Mouse (Mus musculus): ENCODE results near the gene Taf1c. TPM values are rescaled to one million over a fixed set of nuclear protein-coding genes. Genes with fewer than 3 reads are reported as not detected.

Taf1c gene
- polyA plus RNA-seq (2015; fragmentation: Nextera tagmentation; extraction: Ambion mirVana): 2.4 and 2.7 TPM in 2 replicates

DNA sequence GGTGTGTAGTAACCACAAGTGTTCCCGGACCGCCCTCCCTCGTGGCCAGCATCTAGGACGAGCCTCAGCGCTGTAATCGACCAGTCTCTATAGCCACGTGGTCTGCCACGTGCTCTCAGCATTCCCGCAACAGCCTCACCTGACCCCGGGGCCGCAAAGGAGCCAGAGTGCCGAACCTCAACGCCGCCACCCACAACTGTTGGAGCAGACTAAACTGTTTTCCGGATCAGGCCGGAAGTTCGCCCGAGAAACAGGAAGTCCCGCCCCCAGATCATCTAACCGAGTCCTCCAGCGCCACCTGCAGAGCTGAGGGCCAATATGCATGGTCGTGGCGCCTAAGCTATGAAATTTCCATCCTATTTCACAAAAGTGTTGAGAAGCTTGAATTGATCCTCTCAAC is at the start of gene Taf1c:
Taf1c (minus strand) TSS at position 227 of the 400 bp plus-strand sequence.
- peak; percentile 95 for ATAC-seq
- TF ChIP-seq EP300 (IDR thresholded peaks at IDR 0.05; ENCODE audit: low read depth) (peak; percentile 65; the same call in 1 of the 2 replicates), CTCF (IDR thresholded peaks at IDR 0.05; ENCODE audit: low read depth) (peak; percentile 97)
- H3K4me1 ChIP-seq (ENCODE audit: insufficient read depth): peaks cover 11% of the 10 kb centered on the region
- DNase-seq: peak; percentile 96
- H3K4me2 ChIP-seq (ENCODE audit: low read depth, low read length): peak within 1 kb of the TSS; percentile 89
- H3K9me3 ChIP-seq (ENCODE audit: low read length): peaks cover 4% of the 10 kb centered on the region
- under 1% methylated on average over 23 of the region's 23 CpGs for WGBS (ENCODE audit: insufficient replicate concordance)
- no peaks in the 10 kb centered on the region for H3K27me3 ChIP-seq (ENCODE audit: insufficient read depth, low read length)
- H3K4me3 ChIP-seq (ENCODE audit: low read depth, low read length): peak within 1 kb of the TSS; percentile 77
- H3K36me3 ChIP-seq (replicated peaks; ENCODE audit: insufficient read depth, low read length): peaks cover 16% of the 10 kb centered on the region
- peak within 1 kb of the TSS; percentile 83 for H3K27ac ChIP-seq (ENCODE audit: low read depth)
- H3K9ac ChIP-seq (replicated peaks): peak within 1 kb of the TSS; percentile 81

DNA sequence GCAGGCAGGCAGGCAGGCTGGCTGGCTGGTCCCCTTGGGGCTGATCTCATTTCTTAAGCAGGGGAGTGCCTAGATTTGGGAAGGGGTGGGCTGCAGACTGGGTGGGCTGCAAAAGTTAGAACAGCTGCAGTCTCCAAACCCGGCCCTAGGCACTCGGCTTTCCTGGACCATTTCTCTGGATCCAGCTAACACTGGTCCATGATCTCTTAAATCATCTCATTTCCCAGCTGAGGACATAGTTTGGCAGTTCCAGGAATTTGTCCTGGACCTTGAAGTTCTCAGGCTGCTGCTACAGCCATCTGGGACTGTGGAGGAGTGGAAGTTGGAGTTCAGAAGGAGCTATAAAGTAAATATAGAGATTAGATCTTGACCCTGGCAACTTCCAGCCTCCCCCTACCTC is 46.3 kb upstream of the Taf1c start:
- DNase-seq (no peak), ATAC-seq (no peak)
- Histone ChIP-seq H3K9me3 (ENCODE audit: low read length) (no peaks in the 10 kb centered on the region), H3K9ac (replicated peaks) (no peak overlapping the region), H3K27ac (ENCODE audit: low read depth) (no peak overlapping the region), H3K4me2 (ENCODE audit: low read depth, low read length) (no peak overlapping the region), H3K27me3 (ENCODE audit: insufficient read depth, low read length) (no peaks in the 10 kb centered on the region), H3K36me3 (replicated peaks; ENCODE audit: insufficient read depth, low read length) (no peaks in the 10 kb centered on the region), H3K4me3 (ENCODE audit: low read depth, low read length) (no peak overlapping the region), H3K4me1 (ENCODE audit: insufficient read depth) (no peaks in the 10 kb centered on the region)
- TF ChIP-seq EP300 (IDR thresholded peaks at IDR 0.05; ENCODE audit: low read depth) (no peak), CTCF (IDR thresholded peaks at IDR 0.05; ENCODE audit: low read depth) (no peak)
- 57% methylated on average over 2 of the region's 2 CpGs for WGBS (ENCODE audit: insufficient replicate concordance)

DNA sequence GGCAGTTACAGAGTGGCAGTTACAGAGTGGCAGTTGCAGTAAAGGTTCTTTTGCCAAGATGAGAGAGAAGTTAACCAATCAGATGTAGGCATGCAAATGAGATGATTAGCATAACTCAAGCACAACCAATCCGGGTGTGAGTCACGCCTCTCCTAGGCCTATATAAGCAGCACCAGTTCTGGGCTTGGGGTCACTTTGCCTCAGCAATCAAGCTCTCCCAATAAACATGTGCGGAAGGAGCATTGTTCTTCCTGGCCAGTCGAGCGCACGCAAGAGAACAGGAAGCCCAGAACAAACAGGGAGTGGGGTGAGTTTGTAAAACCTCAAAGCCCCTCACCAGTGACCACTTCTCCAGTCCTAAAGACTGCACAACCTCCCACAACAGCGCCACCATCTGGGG is 41.8 kb upstream of the Taf1c start:
- Histone ChIP-seq H3K9me3 (ENCODE audit: low read length) (no peaks in the 10 kb centered on the region), H3K9ac (replicated peaks) (no peak overlapping the region), H3K36me3 (replicated peaks; ENCODE audit: insufficient read depth, low read length) (no peaks in the 10 kb centered on the region), H3K4me1 (ENCODE audit: insufficient read depth) (no peaks in the 10 kb centered on the region), H3K27ac (ENCODE audit: low read depth) (no peak overlapping the region), H3K27me3 (ENCODE audit: insufficient read depth, low read length) (no peaks in the 10 kb centered on the region), H3K4me3 (ENCODE audit: low read depth, low read length) (no peak overlapping the region), H3K4me2 (ENCODE audit: low read depth, low read length) (no peak overlapping the region)
- TF ChIP-seq CTCF (IDR thresholded peaks at IDR 0.05; ENCODE audit: low read depth) (no peak), EP300 (IDR thresholded peaks at IDR 0.05; ENCODE audit: low read depth) (no peak)
- DNase-seq (no peak), ATAC-seq (no peak)
- 76% methylated on average over 7 of the region's 7 CpGs for WGBS (ENCODE audit: insufficient replicate concordance)

DNA sequence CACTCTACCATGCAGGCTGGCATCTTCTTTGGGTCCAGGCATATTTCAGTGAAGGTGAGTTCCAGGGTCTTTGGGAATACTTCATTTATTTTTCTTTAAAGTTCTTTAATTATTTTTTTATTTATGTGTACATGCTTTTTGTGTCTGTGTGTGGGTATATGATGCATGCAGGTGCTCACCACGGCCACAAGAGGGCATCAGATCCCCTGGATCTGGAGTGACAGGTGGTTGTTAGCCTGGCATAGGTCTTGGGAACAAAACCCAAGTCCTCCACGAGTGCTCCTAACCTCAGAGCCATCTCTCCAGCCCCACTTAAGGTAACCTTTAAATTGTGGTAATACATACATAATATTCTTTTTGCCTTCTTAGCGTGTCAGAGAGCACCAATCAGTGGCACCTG is 41.2 kb upstream of the Taf1c start:
- Histone ChIP-seq H3K4me2 (ENCODE audit: low read depth, low read length) (no peak overlapping the region), H3K4me1 (ENCODE audit: insufficient read depth) (no peaks in the 10 kb centered on the region), H3K27me3 (ENCODE audit: insufficient read depth, low read length) (no peaks in the 10 kb centered on the region), H3K9me3 (ENCODE audit: low read length) (no peaks in the 10 kb centered on the region), H3K9ac (replicated peaks) (no peak overlapping the region), H3K27ac (ENCODE audit: low read depth) (no peak overlapping the region), H3K4me3 (ENCODE audit: low read depth, low read length) (no peak overlapping the region), H3K36me3 (replicated peaks; ENCODE audit: insufficient read depth, low read length) (no peaks in the 10 kb centered on the region)
- DNase-seq (no peak), ATAC-seq (no peak)
- 66% methylated on average over 3 of the region's 3 CpGs for WGBS (ENCODE audit: insufficient replicate concordance)
- no peak for TF ChIP-seq EP300 (IDR thresholded peaks at IDR 0.05; ENCODE audit: low read depth)
- TF ChIP-seq CTCF (IDR thresholded peaks at IDR 0.05; ENCODE audit: low read depth): peak; percentile 38

DNA sequence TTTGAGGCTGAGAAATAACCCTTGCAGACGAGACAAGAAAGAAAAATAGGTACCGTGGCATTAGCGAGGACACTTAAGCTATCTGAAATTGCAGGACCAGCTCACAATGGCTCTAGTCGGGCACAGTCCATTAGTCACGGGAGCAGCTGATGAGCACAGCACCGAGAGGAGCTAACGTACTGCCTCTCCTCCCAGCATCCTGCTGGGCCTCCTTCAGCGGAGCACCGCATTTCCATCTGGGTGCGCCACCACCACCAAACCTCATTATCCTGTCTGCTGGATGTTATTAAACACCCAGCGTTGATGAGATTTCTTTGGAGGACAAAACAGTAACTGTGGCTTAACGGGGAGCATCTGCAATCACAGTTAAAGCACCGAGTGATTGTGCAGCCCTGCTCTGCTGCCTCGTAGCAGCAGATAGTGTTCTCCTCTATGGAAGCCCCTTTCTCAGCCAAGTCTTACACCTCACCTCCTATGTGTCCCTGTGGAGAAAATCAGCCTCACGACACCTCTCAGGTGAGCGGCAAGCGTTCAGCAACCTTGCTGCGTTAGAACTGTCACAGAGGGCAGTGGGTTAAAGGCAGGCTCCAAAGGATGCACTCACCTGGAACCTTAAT is 40.1 kb upstream of the Taf1c start:
- H3K4me2 ChIP-seq (ENCODE audit: low read depth, low read length): no peak overlapping the region
- no peak overlapping the region for H3K9ac ChIP-seq (replicated peaks)
- 76% methylated on average over 18 of the region's 18 CpGs for WGBS (ENCODE audit: insufficient replicate concordance)
- ATAC-seq: no peak
- no peaks in the 10 kb centered on the region for H3K9me3 ChIP-seq (ENCODE audit: low read length)
- no peak overlapping the region for H3K27ac ChIP-seq (ENCODE audit: low read depth)
- no peaks in the 10 kb centered on the region for H3K36me3 ChIP-seq (replicated peaks; ENCODE audit: insufficient read depth, low read length)
- no peak for DNase-seq
- no peak overlapping the region for H3K4me3 ChIP-seq (ENCODE audit: low read depth, low read length)
- no peaks in the 10 kb centered on the region for H3K4me1 ChIP-seq (ENCODE audit: insufficient read depth)
- no peaks in the 10 kb centered on the region for H3K27me3 ChIP-seq (ENCODE audit: insufficient read depth, low read length)
- no peak for TF ChIP-seq EP300 (IDR thresholded peaks at IDR 0.05; ENCODE audit: low read depth)
- TF ChIP-seq CTCF (IDR thresholded peaks at IDR 0.05; ENCODE audit: low read depth): no peak

- Histone ChIP-seq H3K36me3 (replicated peaks; ENCODE audit: insufficient read depth, low read length) (no peaks in the 10 kb centered on the region), H3K9me3 (ENCODE audit: low read length) (no peaks in the 10 kb centered on the region), H3K4me3 (ENCODE audit: low read depth, low read length) (no peak overlapping the region), H3K4me2 (ENCODE audit: low read depth, low read length) (no peak overlapping the region), H3K27me3 (ENCODE audit: insufficient read depth, low read length) (no peaks in the 10 kb centered on the region), H3K9ac (replicated peaks) (no peak overlapping the region), H3K27ac (ENCODE audit: low read depth) (no peak overlapping the region), H3K4me1 (ENCODE audit: insufficient read depth) (no peaks in the 10 kb centered on the region)
- no peak for TF ChIP-seq CTCF (IDR thresholded peaks at IDR 0.05; ENCODE audit: low read depth)
- TF ChIP-seq EP300 (IDR thresholded peaks at IDR 0.05; ENCODE audit: low read depth): no peak
- ATAC-seq (no peak), DNase-seq (no peak)
- 85% methylated on average over 17 of the region's 17 CpGs for WGBS (ENCODE audit: insufficient replicate concordance)
Observed at GRCm38 (mm10) chr8:119644429-119644960, 39.5 kb upstream of the Taf1c start.

Data from liver, postnatal 0 days (tissue).